Mouse (Mus musculus): ENCODE measurements around the gene Galnt3. TPM values are rescaled to one million over a fixed set of nuclear protein-coding genes. Genes with fewer than 3 reads are reported as not detected.

Galnt3 gene
- polyA plus RNA-seq (2012; rRNA removed), result 0.55 and 0.70 TPM in 2 replicates

DNA sequence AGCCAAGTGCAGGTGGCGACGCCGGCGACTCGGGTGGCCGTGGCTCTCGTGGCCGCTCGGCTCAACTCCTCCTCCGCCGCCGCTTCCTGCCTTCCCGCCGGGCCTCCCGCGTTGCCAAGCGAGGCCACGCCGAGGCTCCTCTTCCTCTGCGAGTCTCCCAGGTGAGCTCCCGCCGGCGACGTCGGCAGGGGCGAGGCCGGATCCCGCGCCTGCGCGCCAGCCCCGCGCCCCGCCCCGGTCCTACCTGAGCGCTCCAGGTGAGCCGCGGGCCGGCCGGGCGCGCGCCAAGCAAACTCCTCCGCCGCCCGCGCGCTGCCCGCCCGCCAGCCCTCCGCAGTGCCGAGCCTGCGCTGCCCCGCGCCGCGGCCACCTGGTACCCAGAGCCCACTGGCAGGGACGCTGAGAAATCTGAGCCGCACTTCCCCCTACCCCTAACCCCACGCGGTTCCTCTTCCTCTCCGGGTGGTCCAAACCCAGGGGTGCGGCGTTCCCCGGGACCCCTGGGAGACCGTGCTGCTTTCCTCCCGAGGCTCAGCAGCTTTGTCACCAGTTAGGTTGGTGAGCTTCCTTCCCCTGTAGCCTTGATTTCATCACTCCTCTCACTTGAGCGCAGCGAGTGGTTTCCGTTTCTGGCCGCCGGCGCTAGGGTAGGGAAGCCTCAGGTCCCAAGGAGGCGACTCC is at the start of gene Galnt3:
Gene Galnt3, minus strand, starts transcription at position 404 of the 681 bp plus-strand sequence.

Other genes starting within 250 kb of the Galnt3 start
- gene Ttc21b, start 131.6 kb upstream of the Galnt3 start, polyA plus RNA-seq (2012; rRNA removed), result 1.2 TPM in 2 replicates